Mouse (Mus musculus): Measurements from ENCODE around the gene Cenpo.
"Not testable (repeated sequence)": the region's sequence is repeated elsewhere in the genome, so short reads cannot be mapped to it uniquely, and the experiment has no call there.

Cenpo gene

DNA sequence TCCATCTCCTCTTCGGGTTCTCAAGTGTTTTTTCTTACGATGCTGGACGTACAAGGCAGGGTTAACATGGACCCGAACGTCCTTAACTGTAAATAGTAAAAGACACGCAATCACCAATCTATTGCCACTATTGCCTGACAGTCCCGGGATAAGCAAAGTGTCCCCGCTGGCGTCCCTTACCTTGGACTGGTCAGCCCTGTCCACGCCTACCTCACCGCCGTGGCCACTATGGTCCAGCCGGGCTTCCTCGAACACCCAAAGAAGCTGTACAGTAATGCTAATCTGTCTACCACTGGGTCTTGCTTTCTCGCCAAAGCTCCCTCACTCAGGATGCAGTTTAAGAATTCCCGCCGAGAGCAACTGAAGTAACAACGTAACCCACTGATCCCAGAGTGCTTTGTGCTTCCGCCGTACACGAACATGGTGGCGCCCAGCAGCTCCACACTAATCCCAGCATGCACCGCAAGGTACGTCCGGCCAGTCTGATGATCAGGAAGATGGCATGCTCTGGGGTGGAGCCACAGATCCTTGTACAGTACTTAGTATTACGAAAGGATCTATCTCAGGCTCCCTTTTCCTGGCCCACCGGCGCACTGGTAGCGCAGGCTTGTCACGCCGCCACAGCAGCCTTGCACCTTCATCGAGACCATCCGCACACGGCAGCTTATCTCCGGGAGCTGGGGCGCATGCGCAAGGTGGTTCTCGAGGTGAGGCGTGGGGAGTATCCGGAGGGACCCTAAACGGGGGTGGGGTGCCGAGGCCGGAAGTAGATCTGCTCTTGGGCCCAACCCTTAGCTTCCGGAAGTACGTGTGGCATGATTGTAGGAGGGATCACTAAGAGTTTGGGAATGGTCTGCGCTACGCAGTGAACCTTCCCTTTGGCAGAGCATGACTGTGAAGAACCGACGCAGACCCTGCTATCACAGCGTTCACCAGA, at the start of gene Cenpo, which contains the start of gene Ptrhd1:
TSS of gene Cenpo (minus strand) at position 723 of the 937 bp plus-strand sequence.
TSS of gene Ptrhd1 (plus strand) at position 456 of the 937 bp plus-strand sequence.
- DNase-seq (ENCODE audit: low read depth in 2 of 2, low spot score in 2 of 2) = peak; percentile 92 to 95

DNA sequence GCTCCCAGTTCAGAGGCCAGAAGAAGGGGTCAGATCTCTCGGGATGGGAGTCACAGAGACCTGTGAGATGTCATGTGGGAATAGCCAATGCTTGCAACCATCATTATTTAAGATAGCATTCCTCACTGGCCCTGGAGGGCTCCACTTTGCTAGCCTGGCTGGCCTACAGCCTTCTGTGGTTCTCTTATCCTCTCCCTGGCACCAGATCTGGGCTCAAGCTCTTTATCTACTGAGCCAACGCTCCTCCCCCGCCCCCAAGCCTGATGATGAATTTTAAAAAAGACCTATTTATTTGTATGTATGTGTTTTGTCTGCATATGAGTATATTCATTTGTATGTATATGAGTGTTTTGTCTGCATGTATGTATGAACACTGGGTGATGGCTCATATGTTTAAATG, 45.8 kb upstream of the Cenpo start:
- no peak for DNase-seq (ENCODE audit: low read depth in 2 of 2, low spot score in 2 of 2)

DNA sequence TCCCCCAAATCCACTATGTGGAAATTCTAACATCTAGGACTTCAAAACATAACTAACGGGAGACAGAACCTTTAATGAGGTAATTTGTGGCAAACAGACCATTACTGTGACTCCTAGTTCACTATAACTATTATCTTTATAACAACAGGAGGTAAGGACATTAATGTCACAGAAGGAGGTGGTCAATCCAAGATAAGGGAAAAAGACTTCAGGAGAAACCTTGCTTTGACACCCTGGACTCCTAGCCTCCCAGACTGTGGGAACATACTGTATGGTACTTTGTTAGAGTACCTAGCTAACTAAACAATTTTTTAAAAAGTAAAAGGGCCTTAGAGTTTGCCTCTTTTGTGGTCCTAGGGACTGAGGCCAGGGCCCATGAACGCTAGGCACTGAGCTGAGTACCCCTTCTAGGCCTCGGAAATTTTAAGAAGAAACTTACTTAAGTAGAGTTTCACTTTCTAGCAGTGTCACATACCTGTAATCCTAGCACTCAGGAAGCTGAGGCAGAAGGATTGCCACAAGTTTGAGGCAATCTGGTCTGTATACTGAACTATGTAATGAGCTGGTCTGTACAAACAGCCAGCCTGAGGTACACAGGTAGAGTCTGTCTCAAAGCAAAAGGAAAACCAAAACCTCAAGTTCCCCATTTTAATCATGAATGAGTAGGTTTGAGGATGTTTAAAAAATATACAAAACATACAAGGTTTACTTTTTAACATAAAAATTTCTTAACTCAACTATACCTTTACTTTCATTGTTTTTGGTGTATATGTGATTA, 45.1 kb upstream of the Cenpo start:
- DNase-seq (ENCODE audit: low read depth in 2 of 2, low spot score in 2 of 2) = no peak

DNA sequence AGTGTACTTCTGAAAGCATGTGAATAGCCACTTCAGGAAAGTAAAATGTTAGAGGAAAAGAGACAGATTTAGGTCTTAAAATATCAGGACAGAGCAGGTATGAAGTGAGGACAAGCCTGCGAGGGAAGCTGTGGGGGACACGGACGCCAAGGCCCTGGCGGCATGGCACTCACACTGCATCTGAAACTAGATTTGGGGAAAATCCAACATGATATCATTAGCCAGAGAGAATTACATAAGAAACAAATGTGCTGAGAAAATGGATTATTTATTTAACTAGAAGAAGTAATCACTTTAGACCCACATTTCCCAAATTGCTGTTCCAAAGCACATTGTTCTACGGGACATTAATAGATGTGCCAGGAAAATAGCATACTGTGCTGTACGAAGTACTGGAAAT, 37.0 kb upstream of the Cenpo start:
- no peak for DNase-seq (ENCODE audit: low read depth in 2 of 2, low spot score in 2 of 2)

DNA sequence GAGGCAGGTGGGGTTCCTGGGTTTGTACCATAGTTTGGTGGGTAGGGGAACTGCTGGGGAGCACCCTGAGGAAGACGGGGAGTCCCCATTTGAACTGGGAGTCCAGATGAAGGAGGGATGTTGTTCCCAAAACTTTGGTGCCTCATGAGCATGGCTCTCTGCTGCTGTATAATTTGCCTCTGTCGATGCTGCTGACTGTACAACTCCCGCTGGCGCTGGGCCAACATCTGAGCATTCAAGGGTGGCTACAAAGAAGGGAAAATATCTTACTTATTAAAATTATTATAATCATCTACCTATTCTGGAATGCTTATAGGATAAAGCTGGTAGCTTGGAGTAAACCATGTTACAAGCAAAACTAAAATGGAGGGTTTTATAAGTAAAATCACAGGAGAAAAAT, 33.7 kb upstream of the Cenpo start:
- DNase-seq (ENCODE audit: low read depth in 2 of 2, low spot score in 2 of 2) = no peak

DNA sequence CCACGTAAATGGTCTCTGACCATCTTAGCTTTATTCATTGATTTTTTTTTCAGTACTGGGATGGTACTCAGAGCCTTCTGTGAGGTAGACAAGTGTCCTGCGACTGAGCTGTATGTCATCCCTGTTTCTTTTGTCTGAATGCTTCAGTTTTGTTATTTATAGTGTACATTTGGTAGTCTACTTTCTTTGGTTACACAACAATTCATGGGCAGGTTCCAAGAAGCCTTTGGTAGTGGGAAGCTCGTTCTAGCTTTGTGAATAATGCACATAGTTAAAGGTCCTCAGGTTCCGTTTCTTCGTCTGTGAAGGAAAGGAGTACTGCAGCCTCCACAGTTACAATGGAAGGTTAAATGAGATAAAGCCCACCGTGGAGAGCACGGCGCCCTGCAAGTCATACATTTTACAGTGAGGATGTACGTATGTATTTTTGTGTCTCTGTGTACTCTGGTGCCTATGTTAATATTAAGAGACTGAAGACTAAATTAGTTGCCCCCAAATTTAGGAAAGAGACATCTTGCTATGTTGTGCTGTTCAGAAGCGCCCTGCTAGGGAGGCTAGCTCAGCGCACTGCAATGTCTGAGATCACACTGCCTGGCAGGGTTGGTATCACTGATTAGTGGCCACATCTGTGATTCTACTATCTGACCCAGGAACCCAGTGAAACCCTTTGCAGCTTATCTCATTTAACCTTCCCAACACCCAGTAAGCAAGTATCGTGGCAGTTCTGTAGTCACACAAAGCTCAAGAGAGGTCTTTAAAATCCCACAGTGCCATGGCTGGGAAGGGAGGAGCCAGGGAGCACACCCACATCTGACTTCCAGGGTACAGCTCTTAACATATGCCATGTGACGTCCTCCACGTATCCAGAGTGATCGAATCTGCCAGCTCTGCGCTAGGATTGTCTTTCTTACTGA, 18.9 kb upstream of the Cenpo start:
- DNase-seq (ENCODE audit: low read depth in 2 of 2, low spot score in 2 of 2) = no peak

DNA sequence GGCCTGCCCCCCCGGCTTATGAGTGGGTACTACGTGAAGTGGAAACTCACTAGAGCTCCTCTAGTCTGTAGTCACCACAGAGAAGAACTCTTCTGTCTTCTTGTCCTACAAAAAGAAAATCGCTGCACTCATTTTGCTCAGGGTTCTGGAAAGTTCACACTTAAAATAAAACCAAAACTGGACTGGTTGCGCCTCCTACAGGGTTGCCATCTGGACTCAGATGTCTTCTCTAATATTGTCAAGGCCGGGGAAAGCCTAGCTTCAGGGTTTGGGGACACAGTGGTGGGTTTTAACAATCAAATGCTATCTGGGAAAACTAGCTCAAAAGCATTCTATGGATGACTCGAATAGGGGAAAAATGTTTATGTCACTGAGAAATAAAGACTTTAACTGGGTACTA, 15.7 kb upstream of the Cenpo start:
- DNase-seq (ENCODE audit: low read depth in 2 of 2, low spot score in 2 of 2) = no peak

DNA sequence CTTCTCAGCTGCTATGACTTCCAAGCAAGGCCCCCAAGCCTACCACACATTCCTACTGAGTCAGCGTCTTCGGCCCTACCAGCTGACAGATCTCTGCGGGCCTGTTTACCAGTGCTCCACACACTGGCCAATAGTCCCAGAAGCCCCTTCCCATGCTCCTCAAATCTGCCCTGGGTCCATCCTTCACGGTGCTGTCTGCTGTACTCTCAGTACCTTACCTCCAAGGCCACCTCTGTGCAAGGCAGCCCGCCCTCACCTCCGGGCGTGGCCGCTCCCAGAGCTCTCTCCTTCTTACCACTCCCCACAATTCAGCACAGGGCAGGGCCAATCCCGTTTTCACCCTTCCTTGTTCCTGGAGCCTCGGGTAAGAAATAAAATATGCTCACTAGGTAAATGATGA, 11.6 kb upstream of the Cenpo start:
- DNase-seq (ENCODE audit: low read depth in 2 of 2, low spot score in 2 of 2) = no peak

DNA sequence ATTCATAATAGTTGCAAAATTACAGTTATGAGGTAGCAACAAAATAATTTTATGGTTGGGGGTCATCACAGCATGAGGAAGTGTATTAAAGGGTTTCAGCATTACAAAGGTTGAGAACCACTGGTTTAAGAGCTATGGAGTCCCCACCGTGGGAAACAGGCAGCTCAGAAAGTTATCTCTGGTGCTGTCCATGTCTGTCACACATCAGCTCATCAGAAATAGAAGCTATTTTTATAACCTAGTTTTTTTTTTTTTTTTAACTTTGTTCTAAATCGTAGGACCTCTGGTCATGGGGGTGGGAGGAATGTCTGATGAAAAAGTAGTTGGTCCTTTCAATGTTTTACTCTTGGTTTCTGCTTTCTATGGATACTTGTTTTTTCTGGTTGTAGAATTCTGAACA, 9.7 kb upstream of the Cenpo start:
- no peak for DNase-seq (ENCODE audit: low read depth in 2 of 2, low spot score in 2 of 2)

DNA sequence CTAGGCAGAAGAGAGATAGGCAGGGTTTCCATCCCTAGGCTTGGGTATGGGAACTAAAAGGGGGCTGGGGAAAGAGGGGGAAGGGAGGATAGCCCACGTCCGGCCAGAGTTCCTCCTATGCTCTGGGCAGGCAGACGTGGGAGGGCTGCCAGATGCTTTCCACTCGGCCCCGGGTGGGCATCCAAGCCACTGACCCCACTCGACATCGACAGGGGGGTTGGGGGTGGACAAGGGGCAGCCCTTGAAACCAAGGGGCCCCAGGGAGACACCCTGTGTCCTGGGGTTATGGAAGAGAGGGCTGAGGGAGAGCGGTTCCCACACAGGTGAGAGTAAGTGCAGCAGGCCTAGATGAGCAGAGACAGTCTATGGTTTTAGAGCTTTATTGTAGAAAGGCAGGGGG, 6.2 kb upstream of the Cenpo start:
- DNase-seq (ENCODE audit: low read depth in 2 of 2, low spot score in 2 of 2) = not testable (repeated sequence)

DNA sequence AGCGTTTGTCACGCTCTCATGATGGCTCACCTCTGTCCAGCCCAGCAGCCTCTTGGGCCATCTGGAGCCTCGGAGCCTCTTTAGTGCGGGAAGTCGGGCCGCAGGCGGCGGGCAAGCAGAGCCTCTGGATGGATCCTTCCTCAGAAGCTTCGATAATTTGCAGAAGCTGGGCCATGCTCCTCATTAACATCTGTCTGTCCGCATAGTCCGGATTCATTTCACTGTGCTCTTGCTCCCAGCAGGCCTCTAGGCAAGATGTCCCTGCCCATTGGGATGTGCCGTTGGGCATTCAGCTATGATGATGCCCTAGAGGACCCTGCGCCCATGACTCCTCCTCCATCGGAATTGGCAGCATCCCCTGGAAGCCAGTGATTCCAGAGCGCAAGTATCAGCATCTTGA, 3.4 kb upstream of the Cenpo start:
- no peak for DNase-seq (ENCODE audit: low read depth in 2 of 2, low spot score in 2 of 2)

DNA sequence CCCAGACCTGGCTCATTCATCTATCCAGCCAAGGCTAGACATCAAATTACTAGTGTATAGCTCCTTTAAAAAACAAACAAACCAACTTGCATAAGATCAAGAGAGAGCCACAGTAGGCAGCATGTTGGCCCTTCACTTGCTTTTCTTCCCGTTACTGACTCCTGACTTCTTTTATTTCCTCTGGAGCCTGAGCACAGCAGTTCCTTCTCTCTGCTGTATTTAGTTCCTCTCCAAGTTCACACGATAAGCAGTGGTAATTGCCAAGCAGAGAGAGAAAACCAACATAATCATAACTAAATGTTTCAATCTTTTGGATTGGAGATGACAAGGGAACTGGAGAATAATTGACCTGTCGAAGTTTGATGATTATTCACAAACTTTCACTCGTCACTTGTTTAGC, 1.3 kb downstream of the Cenpo start:
- no peak for DNase-seq (ENCODE audit: low read depth in 2 of 2, low spot score in 2 of 2)

DNA sequence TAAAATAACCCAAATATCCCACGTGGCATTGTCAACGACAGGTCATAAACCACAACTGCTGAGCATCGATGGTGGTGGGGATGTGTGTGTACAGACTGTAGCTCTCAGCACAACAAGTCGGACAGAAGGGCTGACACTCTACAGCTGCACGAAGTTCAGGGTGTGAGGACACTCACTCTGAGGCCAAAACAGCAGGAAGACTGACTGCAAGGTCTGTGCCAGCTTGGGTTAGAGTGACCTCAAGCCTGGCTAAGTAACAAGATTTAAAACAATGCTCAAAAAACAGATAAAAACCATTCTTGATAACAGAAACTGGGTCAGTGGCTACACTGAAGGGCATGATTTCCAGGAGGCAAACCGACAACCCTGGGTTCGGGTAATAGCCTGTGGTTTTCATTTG, 3.9 kb downstream of the Cenpo start:
- no peak for DNase-seq (ENCODE audit: low read depth in 2 of 2, low spot score in 2 of 2)

DNA sequence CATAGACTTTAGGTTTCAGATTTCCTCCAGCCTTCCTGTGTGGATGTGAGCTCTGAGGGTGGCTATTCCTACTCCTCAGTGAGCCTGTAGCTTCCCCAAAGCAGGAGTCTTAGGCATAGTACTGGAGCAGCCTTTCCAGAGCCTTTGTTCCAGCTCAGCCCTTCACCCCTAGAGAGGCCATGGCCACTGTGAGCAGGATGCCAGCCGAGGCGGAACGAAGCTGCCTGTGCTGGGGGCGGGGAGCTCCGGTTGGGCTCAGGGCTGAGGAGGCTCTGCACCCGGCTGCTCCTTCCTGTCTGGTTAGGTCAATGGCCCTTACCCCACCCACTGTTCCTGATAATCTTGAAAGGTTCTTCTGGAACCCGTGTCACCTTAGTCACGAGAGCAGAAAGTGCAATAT, 21.2 kb downstream of the Cenpo start:
- no peak for DNase-seq (ENCODE audit: low read depth in 2 of 2, low spot score in 2 of 2)

DNA sequence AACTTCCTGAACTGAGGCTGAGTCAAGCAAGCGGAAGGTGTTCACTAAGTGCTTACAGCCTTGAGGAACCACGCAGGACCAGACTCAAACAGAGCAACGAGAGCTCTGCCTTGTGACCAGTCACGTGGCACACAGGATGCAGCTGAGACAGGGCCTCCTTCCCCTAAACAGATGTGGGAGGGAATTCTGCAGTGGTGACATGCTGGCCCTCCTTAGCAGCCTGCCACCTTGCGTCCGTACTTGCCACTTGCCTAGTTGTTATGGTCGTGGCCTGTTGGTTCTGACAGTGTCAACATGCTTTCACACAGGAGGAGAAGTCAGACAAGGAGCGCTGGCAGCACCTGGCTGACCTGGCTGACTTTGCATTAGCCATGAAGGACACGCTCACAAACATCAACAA, 22.9 kb downstream of the Cenpo start:
- DNase-seq (ENCODE audit: low read depth in 2 of 2, low spot score in 2 of 2) = no peak

DNA sequence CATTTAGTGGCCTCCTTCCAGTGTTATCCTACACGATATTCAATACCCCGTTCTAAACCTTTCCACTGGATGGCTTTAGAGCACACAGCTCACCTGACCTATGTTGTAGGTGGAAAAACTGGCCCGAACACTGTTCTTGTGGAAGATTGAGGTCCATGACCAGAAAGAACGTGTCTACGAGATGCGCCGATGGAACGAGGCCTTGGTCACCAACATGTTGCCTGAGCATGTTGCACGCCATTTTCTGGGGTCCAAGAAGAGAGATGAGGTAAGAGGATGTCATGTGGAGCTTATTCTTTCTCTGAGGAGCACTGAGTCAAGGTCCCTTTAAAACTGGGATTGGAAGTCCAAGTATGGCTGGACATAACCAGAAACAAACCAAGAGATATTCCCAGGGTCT, 24.9 kb downstream of the Cenpo start:
- no peak for DNase-seq (ENCODE audit: low read depth in 2 of 2, low spot score in 2 of 2)

DNA sequence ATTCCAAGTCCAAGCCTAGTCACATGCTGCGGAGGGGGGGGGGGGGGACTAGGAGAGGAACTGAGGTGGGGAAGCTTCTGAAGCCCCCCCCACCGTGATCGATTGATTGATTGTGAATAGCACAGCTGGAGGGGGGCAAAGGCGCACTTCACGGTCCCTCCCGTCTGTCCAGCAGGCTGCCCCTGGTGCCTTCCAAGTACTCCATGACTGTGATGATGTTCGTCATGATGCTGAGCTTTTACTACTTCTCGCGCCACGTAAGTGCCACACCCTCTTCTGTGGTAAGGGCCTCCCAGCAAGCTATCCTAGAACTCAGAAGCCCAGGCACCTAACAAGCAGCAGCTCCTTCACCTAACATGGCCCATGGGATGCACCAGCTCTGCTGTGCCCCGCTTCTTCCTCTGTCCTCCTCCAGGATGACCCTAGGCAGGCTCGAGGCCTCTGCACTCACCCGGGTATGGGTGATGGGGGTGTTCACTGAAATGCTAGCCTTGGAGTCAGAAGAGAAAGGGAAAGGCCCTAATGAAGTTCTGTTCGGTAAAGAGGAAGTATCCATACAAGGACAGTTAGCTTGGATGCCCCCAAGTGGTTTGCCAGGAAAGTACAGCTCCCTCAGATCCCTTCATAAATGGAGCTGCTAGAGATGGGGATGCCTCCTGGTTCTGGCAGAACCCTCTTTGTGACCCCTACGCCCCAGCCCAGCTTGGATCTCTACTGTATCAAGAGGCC, 25.5 kb downstream of the Cenpo start:
- DNase-seq (ENCODE audit: low read depth in 2 of 2, low spot score in 2 of 2) = peak in 1 of 2 experiments; percentile 12

DNA sequence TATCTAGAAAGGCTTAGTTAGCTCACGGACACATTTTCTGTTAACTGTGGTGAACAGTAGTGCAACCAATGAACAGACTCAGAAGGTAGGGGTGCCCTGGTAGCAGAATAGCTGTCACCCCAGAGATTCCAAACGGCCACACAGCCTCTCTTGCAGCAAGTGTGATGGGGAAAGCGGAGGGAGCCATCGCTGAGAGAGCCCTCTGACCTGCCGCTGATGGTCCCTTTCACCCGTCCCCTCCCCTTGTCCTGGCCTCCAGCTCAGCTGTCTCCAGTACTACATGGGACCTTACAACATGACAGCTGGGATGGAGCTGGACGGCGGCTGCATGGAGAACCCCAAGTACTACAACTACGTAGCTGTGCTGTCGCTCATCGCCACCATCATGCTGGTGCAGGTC, 28.0 kb downstream of the Cenpo start:
- no peak for DNase-seq (ENCODE audit: low read depth in 2 of 2, low spot score in 2 of 2)

DNA sequence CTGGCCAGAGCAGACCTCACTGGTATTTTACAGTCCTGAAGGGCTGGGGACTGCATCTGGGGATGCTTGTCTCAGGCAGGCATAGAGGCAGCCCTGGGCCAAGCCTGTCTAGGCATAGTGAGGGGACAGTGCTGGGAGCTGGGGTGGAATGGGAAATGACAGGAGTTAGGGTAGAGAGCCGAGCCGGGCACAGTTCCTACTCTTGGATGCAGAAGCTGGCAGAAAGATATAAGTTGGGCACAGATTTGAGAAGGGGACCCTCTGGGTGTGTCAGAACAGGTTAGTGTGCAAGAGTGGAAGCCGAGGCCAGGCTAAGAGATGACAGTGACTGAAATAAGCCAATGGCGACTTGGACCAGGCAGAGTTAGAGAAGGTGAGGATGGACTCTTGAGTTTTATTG, 31.9 kb downstream of the Cenpo start:
- DNase-seq (ENCODE audit: low read depth in 2 of 2, low spot score in 2 of 2) = no peak

DNA sequence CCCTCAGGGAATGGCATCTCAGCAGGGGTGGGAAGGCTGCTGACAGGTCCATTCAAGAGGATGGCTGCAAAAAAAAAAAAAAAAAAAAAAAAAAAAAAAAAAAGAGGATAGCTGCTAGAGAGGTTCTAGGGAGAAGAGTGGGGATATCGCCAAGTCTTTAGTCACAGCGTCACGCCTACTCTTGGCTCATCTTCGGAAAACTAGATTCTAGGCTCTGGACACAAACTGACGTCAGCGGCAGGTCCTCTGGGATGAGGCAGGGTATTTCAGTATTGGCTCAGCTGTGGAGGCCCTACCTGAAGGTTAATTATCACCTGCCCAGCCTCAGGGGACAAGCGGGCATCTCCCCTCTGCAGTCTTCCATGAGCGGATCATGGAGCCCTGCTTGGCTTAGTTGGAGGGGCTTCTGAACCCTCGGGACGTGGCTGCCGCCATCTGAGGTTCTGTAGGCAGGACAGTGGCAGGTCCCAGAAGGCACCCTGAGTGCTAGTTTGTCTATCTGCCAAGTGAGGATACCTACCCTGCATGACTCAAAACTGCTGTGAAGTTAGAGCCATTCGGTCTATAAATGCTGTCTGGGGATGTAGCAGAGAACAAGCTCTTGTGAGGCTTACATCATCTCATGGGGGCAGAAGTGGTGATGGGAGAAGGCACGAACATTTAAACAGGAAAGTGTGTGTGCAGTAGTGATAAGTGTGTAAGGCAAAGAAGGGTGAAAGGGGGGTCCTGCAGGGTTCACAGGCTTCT, 32.5 kb downstream of the Cenpo start:
- no peak for DNase-seq (ENCODE audit: low read depth in 2 of 2, low spot score in 2 of 2)
